Mouse (Mus musculus) embryo, embryonic 9.5 days (tissue): ENCODE measurements at regions not wholly inside any gene's neighbourhood (a gene's known extent, or its start where the extent isn't known, plus 50 kb on each side); places are given as distances from the start of the nearest gene placed in this dataset.

Experiments used
- DNase-seq: peaks from one replicate; pipeline ENCODE4 v3.0.0-alpha.2; 2017; ENCODE audit errors: extremely low spot score

DNA sequence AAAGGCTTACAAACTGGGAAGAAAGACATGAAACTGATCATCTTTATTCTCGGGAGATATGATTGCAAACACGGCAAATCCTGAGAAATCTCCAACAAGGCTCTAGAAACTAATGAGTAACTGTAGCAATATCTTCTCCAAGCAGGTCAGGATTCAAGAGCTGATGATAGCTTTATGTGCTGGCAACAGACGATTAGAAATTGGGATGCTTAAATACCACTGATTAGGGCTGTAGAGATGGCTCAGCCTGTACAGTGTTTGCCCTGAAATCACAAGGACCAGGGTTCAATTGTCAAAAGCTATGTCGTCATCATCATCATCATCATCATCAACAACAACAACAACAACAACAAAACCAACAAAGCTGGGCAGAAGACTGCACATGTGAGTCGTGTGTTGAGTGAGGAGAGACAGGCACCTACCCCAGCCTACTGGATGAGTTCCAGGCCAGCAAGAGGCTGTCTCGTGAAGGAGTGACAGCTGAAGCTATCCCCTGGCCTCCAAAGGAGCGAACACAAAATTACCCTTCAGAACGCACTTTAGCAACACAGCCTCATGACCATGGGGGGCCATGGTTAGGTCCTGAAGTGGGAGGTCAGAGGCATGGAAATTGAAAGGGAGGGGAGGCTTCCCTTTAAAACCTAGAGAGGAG is 225.0 kb downstream of the Tex36 start:
- DNase-seq = no peak

GRCm38 (mm10) chr7:133372695-133373094 is 229.3 kb downstream of the Tex36 start:
- DNase-seq = no peak

DNA sequence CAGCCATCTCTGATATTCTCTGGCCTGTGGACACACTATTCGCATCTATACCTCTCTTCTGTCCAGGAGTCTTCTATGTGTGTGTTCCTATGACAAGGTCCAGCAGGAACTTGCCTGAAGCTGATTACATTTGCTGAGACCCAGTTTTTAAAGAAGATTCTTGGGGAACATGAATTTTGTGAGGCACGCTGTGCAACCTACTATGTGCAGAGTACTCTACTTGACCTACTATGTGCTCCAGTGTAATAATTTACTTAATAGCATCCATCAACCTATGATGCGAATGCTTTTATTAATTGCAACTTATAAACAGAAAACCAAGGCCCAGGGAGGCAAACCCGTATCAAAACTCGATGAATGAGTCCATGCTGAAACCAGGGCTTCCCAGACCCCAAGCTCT is 231.4 kb downstream of the Tex36 start:
- DNase-seq = no peak

- DNase-seq = no peak
Observed at GRCm38 (mm10) chr7:133364601-133365000, 237.4 kb downstream of the Tex36 start.

DNA sequence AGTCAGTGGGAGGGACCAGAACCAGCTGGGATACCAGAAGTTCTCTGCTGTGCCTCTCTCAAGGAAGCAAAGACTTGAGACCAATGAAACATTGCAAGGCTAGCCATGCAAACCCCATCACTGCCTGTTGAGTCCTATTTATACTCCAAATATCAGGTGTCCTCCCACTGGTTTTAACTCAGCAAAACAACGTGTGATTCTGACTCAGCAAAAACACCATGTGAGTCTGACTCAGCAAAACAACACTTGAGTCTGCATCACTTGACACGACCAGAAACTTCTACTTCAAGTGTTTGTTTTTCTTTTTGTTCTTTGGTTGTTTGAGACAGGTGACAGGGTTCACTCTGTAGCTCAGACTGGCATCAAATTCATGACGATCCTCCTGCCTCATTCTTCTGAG is 204.6 kb upstream of the Ctbp2 start:
- no peak for DNase-seq

DNA sequence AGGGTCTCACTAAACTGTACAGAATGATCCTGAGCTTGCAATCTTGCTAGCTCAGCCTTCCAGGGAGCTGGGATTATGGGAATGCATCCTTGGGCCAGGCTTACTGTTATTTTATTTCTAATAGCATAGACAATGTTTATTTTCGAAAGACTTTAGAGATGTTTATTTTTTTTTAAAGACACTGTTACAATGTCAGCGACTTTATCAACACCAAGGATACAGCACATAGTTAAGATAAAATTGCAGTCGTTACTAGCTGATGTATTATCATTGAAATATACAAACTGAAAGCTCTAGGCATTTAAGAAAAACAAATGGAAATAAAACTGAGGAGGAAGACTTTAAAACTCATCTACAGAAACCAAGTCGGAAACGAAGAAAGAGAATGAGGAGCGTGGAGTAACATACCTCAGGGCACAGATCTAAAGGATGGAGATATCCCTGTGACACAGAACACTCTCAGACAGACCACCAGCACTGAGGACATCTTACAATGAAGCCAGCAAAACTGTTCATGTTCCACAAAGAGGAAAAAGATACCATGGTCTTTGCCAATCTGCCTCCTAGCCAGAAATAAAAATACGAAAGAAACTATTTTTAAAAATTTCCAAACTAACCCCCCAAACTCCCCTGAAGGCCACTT is 201.5 kb upstream of the Ctbp2 start:
- no peak for DNase-seq

DNA sequence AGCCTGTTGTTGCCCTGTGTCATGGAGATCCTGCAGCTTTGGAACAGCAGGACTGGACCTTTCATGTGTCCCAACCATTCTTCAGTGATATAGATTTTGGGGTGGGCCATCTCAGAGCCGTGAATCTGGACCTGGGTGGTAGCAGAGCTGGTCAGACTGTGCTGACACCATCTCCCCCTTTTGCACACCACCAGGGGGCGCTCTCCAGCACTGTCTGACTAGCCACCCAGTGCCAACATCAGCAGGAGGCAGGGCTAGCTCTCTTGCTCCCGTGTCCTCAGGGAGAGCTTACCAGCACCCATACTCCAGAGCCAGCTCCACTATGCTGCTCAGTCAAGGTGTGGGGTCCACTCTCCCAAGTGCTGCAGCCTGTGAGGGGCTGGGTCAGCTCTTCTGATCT is 199.8 kb upstream of the Ctbp2 start:
- DNase-seq = no peak

DNA sequence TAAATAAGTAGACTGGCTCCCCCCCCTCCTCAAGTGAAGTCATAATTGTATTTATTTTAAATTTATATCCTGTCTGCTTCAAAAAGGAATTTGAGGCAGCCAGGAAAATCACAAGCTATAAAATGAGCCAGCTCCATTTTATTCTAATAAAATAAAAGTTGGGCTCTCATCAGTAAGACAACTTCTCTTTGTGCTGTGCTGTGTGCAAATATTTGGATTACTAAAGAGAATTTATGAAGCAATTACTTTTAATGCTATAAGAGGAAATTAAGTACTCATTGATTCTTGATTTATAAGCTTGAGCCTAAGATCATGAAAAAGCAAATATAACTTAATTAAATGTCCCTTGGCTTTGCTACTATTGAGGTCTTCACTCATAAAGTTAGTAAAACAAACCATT is 193.4 kb upstream of the Ctbp2 start:
- DNase-seq = no peak

GRCm38 (mm10) chr7:133316701-133317475 is 192.7 kb upstream of the Ctbp2 start:
- DNase-seq = no peak

DNA sequence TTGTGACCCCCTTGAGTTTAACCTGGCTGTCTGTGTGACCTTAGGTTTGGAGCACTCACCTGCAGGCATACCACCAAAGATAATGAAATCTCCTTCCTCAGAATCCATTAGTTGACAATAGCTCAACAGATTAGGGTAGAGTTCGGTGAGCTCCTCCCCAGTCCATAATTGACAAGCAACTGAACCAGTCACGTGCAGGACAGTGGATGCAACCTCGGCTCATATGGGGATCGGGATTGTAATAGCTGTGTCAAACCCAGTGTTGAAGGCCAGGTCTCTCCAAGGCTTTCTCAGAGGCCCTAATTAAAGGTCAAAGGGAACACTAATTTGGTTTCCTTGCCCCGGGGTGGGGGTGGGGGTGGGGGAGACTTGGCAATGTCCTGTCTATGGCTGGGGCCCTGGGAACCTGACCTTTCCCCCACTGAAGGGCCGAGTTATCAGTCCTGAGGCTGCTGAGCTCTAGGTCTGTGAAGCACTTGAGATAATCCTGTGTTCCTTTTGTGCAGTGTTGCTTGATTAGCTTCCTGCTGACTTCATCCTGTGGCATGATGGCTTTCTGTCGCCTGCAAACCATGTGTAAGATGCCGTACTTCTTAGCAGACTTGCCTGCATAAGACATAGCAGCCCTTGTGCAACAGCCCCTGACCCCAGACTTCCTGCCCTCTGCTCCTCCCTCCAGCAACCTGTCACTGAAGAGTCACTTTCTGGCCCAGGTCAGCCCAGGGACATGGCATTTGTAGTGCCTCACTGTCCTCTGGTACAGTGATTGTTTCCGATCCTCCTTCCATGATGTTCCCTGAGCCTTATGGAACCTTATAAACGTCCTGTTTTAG is 191.3 kb upstream of the Ctbp2 start:
- DNase-seq = peak; percentile 35

GRCm38 (mm10) chr7:133313115-133313514 is 189.0 kb upstream of the Ctbp2 start:
- no peak for DNase-seq

DNA sequence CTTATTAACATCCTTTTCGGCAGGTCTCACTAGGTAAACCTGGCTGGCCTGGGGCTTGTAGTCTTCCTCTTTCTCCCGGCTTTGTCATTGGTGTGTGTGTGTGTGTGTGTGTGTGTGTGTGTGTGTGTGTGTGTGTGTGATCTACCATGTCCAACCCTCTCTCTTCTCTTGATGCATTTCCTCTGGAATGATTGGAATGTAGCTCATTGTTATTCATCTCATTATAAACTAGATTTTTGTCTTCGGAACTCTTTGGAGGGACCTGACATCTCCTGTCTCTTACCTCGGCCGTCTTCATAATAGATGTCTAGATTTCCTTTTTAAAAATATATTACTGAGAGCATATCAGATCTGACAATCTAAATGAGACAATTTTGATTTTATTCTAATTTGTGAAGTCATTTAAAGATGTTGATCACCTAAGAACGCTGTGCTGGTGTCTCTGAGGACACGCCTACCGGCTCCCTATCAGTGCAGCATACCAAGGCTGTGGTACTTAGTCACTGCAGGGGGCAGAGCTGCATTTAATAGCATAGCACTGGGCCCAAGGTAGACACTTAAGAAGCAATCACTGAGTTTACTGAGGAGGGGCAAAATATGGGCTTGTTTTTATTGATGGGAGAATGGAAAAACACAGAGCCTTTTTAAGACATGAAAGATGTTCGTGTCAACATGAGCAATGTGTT is 187.1 kb upstream of the Ctbp2 start:
- no peak for DNase-seq

DNA sequence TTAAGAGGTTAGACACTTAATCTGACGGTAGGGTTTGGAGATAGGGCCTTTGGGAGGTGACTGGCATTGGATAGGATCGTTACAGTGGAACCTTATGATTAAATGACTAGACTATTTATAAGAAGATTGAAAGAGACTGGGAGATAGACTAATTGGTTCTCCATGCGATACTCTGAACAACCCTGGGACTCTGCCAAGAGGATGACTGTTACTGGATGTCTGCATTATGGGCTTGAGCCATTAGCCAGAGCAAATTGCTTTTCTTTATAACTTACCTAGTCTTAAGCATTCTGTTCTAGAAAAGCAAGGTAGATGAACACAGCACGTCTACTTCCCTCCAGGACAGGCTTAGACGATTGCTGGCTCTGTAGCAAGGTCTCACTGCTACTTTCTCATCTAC is 180.3 kb upstream of the Ctbp2 start:
- no peak for DNase-seq

GRCm38 (mm10) chr7:133290471-133290870 is 166.3 kb upstream of the Ctbp2 start:
- DNase-seq = no peak

DNA sequence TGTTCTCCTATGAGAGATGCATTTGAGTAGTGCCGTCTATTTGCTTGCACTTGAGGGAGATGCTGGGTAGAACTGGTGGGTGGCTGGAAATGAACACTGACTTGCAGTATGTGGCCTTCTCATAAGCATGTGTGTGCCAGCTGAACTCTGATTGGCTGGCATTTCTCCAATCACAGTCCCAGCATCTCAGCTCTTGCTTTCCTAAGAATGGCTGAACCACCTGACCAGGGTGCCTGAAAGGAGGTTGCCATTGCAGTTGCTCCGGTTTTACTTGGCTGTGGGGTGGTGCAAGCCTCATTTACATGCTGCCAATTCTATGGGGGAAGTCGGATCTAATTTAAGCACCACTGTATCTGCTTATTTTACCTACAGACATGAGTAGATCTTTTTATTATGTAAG is 164.1 kb upstream of the Ctbp2 start:
- no peak for DNase-seq

GRCm38 (mm10) chr7:133286836-133287235 is 162.7 kb upstream of the Ctbp2 start:
- DNase-seq = no peak

GRCm38 (mm10) chr7:133286216-133286615 is 162.1 kb upstream of the Ctbp2 start:
- DNase-seq = no peak

DNA sequence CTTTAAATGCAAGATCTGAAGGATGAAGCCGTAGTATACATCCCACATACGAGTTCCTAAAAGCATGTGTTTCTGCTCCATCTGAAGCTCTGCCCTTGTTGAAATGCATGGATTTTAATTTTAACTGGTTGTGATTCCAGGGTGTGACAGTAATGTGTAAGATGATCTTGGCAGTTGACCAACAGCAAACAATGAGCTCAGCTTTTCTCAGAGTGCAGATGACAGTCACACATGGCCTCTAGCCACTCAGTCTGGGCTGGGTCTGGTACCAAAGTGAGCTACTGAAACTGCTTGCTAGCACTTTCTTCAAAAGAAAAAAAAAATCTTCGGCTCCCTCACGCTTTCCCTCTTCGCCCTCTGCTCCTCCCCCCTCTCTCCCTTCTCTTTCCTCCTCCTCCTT is 138.0 kb upstream of the Ctbp2 start:
- DNase-seq = no peak

DNA sequence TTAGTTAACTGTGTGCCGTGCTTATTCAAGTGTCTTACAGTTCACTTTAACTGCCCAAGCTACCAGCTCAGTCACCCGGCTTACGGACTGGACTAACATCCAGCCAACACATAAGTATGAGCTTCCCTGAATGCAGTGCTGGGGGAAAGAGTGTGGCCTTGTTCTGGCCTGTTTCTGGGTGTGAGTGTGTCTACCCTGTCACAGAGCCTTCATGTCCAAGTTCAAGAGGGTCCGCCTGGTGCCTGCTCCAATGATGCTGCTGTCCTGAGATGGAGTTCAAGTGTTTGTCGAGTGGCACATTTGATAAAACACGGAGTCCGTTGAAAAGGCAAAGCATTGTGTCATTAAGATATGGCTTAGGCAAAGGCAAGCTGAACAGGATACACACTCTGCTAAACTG is 135.0 kb upstream of the Ctbp2 start:
- DNase-seq = no peak

GRCm38 (mm10) chr7:133256831-133257230 is 132.7 kb upstream of the Ctbp2 start:
- DNase-seq = no peak

DNA sequence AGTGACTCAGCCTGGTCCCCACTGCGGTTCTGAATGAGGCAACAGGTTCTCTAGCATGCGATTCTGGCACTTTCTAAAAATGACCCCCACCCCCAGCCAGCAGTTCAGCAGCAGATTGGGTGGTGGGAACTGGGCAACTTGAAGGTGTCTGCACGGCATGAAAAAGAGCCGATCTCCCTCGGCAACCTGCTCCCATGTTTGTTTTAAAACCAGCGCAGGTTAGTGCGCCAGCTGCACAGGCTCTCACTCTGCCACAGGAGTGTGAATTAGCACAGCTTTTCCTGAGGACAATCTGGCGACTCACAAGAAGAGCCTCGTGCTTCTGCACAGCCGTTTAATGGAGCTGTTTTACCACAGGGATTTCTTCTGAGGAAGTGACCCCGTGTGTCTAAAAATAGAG is 120.4 kb upstream of the Ctbp2 start:
- DNase-seq = peak; percentile 1

DNA sequence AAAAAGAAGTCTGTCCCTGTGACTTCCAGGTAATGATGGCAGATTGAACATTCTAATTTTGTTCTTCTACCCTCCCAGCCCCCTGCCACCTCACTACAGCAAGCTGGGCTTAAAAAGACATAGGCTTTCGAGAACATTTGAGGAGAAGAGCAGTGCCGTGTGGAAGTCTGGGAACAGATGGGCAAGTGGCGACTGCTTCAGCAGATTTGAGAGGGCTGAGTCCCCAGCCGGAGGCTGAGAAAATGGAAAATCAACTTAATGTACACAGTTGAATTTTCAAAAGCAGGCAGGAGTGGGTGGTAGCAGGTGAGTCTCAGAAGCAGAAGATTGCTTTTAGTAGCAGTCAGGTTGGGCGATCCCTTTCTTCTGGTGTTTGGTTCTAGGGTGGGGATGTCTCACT is 110.2 kb upstream of the Ctbp2 start:
- no peak for DNase-seq
